Mouse (Mus musculus) adrenal gland, postnatal 36 days (tissue): ENCODE results near the gene Inpp1. TPM values are rescaled to one million over a fixed set of nuclear protein-coding genes. Genes with fewer than 3 reads are reported as not detected.

Source experiments
- DNase-seq, 2 experiments: peaks; one replicate each; pipeline ENCODE4 v3.0.0; 2021; ENCODE audit warnings: mixed read lengths in 1 of 2
- long read RNA-seq, 2 experiments: library from polyadenylated mRNA; stranded (forward); transcript quantifications; one replicate each; pipeline ENCODE4 v2.0.0; 2021; ENCODE audit warnings: borderline sequencing depth in 2 of 2
- total RNA-seq, 2 experiments: library from RNA; stranded (reverse); gene quantifications; 2 replicates each; pipeline ENCODE4 v1.2.3; 2021

The Inpp1 gene
- total RNA-seq, result 10 to 100 TPM; 22.5 to 39.3 TPM
- long read RNA-seq, experiment 1, full-length matches to known transcripts, result 16 of 21 reads
- long read RNA-seq, experiment 1, partial matches to known transcripts, result 1 of 21 reads
- long read RNA-seq, experiment 1, other reads (novel, unspliced or antisense), result 4 of 21 reads
- long read RNA-seq, experiment 2, full-length matches to known transcripts, result 12 of 13 reads
- long read RNA-seq, experiment 2, partial matches to known transcripts, result 0 of 13 reads
- long read RNA-seq, experiment 2, other reads (novel, unspliced or antisense), result 1 of 13 reads

GRCm38 (mm10) chr1:52816910-52817812 lies at the start of gene Inpp1:
Gene Inpp1, minus strand, starts transcription at chr1:52817688.
- DNase-seq, result peak; percentile 93 to 94

- DNase-seq, result no peak
Observed at GRCm38 (mm10) chr1:52866007-52866406, 48.5 kb upstream of the Inpp1 start.

GRCm38 (mm10) chr1:52864220-52864619 lies 46.7 kb upstream of the Inpp1 start:
- DNase-seq, result no peak

DNA sequence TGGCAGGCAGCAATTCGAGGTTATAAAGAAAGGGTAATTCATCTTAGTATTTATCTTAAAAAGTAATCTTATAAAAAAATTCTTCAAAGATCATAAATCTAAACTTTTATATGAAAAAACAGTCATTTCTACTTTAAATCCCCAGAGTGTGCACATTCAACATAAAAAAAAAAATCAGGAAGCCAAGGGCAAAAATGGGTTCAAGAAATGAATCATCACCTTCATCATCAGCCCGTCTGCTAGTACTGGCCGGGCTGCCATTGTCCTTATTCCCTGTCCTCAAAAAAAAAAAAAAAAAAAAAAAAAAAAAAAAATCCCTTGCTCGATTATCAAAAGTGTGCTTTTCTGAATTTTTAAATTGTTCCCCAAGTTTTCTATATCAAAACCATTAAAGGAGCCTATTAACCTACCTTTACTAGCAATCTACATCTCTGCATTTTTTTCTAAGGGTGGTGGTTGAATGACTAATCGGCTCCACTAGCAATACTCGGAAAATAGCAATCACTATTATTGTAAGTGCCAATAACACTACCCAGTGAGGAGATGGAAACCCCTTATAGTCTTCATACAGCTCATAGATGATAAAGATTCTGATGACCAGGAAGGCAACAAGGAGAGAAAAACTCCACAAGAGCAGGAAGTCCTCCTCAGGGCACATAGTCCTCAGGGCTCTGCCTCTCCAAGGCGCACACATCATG lies 38.6 kb upstream of the Inpp1 start:
- no peak for DNase-seq

DNA sequence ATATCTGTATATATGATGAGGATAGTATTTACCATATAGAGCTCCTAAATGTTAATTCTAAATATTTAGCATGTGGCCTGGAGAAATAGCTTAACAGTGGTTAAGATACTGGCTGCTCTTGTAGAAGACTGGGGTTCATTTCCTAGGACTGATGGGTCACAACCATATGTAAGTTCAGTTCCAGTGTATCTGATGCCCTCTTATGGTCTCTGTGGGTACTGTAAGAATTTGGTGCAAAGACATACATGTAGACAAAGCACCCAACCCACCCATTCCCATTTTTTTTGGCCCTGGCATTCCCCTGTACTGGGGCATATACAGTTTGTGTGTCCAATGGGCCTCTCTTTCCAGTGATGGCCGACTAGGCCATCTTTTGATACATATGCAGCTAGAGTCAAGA lies 36.5 kb upstream of the Inpp1 start:
- DNase-seq, result peak in 1 of 2 experiments; percentile 28

DNA sequence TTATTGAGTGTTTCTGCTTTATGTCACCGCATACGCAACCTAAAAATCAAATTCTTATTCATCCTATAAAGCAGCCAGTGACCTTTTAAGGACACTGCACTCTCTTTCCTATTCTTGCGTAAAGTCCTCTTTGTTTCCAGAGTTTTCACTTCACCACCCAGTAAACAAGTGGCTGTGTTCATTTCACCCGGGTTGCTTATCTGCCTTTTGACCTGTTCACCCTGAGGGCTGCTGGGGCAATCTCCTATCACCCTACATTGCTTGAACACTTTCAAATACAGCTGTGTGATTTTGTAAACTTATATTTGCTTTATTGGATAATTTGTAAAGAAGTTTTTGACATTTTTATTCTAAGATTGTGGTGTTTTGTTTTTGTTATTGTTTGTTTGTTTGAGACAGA lies 31.9 kb upstream of the Inpp1 start:
- DNase-seq, result no peak

- DNase-seq, result no peak
Observed at GRCm38 (mm10) chr1:52846556-52846955, 29.1 kb upstream of the Inpp1 start.

GRCm38 (mm10) chr1:52844782-52845665 lies 27.5 kb upstream of the Inpp1 start, which contains the start of gene Hibch:
Gene Hibch, plus strand, starts transcription at chr1:52844929.
- peak; percentile 99 for DNase-seq

- no peak for DNase-seq
Observed at GRCm38 (mm10) chr1:52844354-52844753, 26.9 kb upstream of the Inpp1 start.

DNA sequence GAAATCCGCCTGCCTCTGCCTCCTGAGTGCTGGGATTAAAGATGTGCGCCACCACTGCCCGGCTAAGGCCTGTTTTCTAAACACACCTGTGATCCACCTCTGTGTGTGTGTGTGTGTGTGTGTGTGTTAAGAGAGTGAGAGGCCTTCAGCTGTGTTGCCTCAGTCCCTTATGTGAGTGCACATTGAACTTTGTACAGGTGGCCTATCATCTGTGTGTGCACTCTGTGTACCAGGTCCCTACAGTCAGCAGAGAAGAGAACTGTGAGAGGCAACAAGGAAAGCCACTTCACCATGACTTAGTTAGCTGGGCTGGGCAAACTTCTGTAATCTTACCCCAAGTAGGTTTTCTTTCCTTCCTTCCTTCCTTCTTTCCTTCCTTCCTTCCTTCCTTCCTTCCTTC lies 21.6 kb upstream of the Inpp1 start:
- no peak for DNase-seq

DNA sequence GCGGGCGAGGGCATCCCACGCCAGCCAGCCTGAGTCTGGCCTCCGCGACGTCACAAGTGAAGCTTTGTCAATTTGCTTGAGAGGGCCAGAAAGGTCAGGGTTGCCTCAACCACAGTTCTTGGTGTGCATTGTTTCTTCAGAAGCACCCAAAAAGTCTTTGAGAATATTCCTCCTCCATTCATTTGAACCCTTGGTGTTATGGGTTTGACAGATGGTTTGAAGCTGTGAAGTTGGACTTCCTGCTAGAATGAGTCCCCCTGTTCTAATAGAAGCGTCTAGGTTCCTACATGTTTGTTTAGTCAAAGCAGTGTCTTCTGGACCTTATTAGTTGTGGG lies 292 bp upstream of the Inpp1 start:
- DNase-seq, result no peak

GRCm38 (mm10) chr1:52816232-52816891 lies 1.1 kb downstream of the Inpp1 start:
- DNase-seq, result peak in 1 of 2 experiments; percentile 3

DNA sequence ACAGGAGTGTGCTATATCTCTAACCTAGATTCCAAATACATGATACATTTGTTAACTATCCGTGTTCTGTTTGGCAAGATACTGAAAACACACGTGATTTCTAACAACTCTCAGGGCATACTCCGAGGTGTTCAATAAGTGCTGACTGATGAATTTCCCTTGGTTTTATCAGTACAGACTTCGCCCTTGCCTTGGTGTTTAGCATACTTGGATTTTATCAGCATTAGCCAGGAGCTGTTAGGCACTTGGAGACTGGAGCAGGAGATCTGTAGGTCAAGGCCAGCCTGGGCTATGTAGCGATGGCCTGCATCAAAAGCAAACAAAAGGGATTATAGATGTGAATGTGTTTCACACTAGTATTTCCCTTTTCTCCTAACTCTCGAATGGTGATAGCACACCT lies 9.0 kb downstream of the Inpp1 start:
- DNase-seq, result peak in 1 of 2 experiments; percentile 6

- no peak for DNase-seq
Observed at GRCm38 (mm10) chr1:52805041-52805440, 12.4 kb downstream of the Inpp1 start.

DNA sequence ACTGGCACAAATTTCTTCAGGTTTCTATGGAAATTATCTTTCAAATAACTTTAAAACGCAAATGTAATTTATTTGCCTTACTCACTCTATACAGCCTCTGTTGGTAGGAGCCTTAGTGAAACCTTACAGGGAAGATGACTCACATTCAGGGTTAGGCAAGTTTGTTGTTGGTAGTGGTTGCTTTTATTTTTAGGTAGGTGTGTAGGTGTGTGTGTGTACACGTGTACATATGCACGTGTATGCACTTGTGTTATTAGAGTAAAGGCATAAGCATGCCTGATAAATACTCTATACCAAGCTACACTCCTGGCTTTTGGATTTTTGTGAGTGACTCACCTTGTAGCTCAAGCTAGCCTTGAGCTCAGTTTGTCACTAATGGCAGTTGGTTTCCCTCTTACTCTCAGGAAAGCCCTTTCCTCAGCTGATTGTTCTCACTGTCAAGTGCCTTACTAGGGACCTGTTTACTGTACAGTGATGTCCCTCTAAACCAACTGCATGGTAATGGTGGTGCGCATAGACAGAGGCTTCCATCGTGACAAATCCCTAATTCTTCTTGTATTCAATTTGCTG lies 15.0 kb downstream of the Inpp1 start:
- DNase-seq, result no peak

DNA sequence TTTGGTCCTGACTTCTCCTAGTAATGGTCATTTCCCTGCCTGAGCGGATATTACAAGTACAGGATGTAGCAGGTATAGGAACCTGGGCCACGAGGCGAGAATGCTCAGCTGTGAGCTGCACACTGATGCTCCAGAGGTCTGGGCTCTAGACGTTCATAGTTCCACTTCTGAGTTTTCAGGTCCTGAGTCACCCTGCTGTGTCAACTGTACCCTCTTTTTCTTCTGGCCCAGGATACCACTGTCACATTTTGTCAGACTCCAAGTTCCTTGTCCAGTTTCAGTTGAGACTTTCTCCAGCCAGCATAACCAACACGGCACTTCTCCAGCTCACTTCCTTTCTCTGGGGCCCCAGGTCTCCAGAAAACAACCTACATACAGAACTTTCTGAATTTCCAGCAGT lies 15.8 kb downstream of the Inpp1 start:
- DNase-seq, result no peak

- DNase-seq, result peak in 1 of 2 experiments; percentile 2
Observed at GRCm38 (mm10) chr1:52800340-52800740, 17.1 kb downstream of the Inpp1 start.

GRCm38 (mm10) chr1:52799772-52800171 lies 17.7 kb downstream of the Inpp1 start:
- DNase-seq, result no peak

GRCm38 (mm10) chr1:52799056-52799726 lies 18.3 kb downstream of the Inpp1 start:
- peak; percentile 34 to 42 for DNase-seq

DNA sequence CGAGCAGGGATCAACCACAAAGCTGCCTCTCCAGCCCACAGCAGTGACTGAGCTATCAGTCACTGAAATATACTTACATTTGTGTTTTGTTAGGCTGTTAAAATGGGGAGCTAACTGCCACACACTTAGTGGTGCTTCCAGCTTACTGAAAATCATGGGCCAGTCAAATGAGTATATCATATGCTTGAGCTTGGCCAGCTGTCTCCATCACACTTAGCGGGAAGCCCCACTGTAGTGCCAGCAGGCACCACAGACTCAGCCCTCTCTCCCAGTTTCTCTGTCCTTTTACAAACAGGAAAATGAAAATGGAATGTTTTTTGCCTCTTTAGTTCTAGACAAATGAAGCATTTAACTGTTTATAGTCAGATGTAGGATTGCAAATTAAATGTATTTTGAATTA lies 21.6 kb downstream of the Inpp1 start:
- no peak for DNase-seq
